Mouse (Mus musculus): ENCODE data around the gene Gper1.

GRCm38 (mm10) chr5:139457241-139457640 lies 34.3 kb downstream of the Gper1 start:
- TF ChIP-seq POLR2A (IDR thresholded peaks at IDR 0.05; ENCODE audit: borderline replicate concordance, extremely low read depth, low read depth, low read length) (no peak), CTCF (IDR thresholded peaks at IDR 0.05; ENCODE audit: insufficient read depth, low read length) (no peak)

All from lung, adult 2 months (tissue).